Mouse (Mus musculus) forebrain, postnatal 0 days (tissue): ENCODE data around the gene Lbhd1. TPM values are rescaled to one million over a fixed set of nuclear protein-coding genes. Genes with fewer than 3 reads are reported as not detected.

Experiments
- ATAC-seq: fragments of 200-750 bp; cut with Nextera tagmentation; 2 replicates; pipeline ENCODE4 v1.8.0; 2017; ENCODE audit warnings: mild to moderate bottlenecking, moderate library complexity
- DNase-seq: peaks from one replicate; pipeline ENCODE4 v3.0.0-alpha.2; 2015
- H3K27ac ChIP-seq: fragments of 300-500 bp; sonication (generic); 2 replicates; pipeline ENCODE4 v1.5.1; 2014; ENCODE audit warnings: low read depth, mild to moderate bottlenecking, antibody characterized with exemption, low read length, moderate library complexity, mixed read lengths
- H3K27me3 ChIP-seq: fragments of 300-500 bp; sonication (generic); 2 replicates; pipeline ENCODE4 v1.6.1; 2014; ENCODE audit warnings: mild to moderate bottlenecking, low read length, mixed read lengths; ENCODE audit not compliant: insufficient read depth
- H3K36me3 ChIP-seq: fragments of 300-500 bp; sonication (generic); 2 replicates; pipeline ENCODE4 v1.6.1; 2014; ENCODE audit warnings: mild to moderate bottlenecking, moderate library complexity; ENCODE audit not compliant: insufficient read depth
- H3K4me1 ChIP-seq: fragments of 300-500 bp; sonication (generic); 2 replicates; pipeline ENCODE4 v1.6.1; 2014; ENCODE audit warnings: antibody characterized with exemption; ENCODE audit not compliant: insufficient read depth
- H3K4me2 ChIP-seq: fragments of 300-500 bp; sonication (generic); 2 replicates; pipeline ENCODE4 v1.6.1; 2014; ENCODE audit warnings: low read depth, mild to moderate bottlenecking, moderate library complexity
- H3K4me3 ChIP-seq: fragments of 300-500 bp; sonication (generic); 2 replicates; pipeline ENCODE4 v1.5.1; 2014; ENCODE audit warnings: low read depth, low read length, mixed read lengths
- H3K9ac ChIP-seq: fragments of 300-500 bp; sonication (generic); 2 replicates; pipeline ENCODE4 v1.6.1; 2014; ENCODE audit warnings: mild to moderate bottlenecking
- H3K9me3 ChIP-seq: fragments of 300-500 bp; sonication (generic); 2 replicates; pipeline ENCODE4 v1.6.1; 2016; ENCODE audit warnings: low read length
- CTCF ChIP-seq: sonication (generic); IDR thresholded peaks from 2 replicates; pipeline ENCODE4 v1.5.1; 2016; ENCODE audit warnings: antibody characterized with exemption, control low read depth, low read depth
- WGBS: fragments of 180-500 bp; shearing (Covaris S2); extraction: QIAGEN DNeasy Blood & Tissue Kit; methylation state at CpG from one replicate; pipeline ENCODE4 v1.1.7; 2014; 5-methylcytosine and 5-hydroxymethylcytosine counted together
- polyA plus RNA-seq: library from polyadenylated mRNA; unstranded; fragments of >200 nt; fragmentation: Nextera tagmentation; extraction: Ambion mirVana; gene quantifications from 2 replicates; pipeline ENCODE4 v1.2.1, GENCODE M21; 2015
- total RNA-seq: library from RNA; depleted of rRNA; stranded (reverse); fragments of >200 nt; gene quantifications from 2 replicates; pipeline ENCODE4 v1.2.3, GENCODE M21; 2014

Lbhd1 gene
- total and polyA plus RNA-seq, 2 experiments from 2014 or later: 5.0 to 36.5 TPM

GRCm38 (mm10) chr19:8898576-8898975 lies 15.0 kb downstream of the Lbhd1 start:
- peak overlapping the region; percentile 75 for H3K4me2 ChIP-seq
- WGBS: 10% methylated on average over 13 of the region's 13 CpGs
- peak overlapping the region; percentile 82 for H3K9ac ChIP-seq
- DNase-seq (peak; percentile 8), ATAC-seq (no peak)
- H3K4me1 ChIP-seq: peaks cover 11% of the 10 kb centered on the region
- H3K36me3 ChIP-seq: peaks cover 26% of the 10 kb centered on the region
- H3K9me3 ChIP-seq: no peaks in the 10 kb centered on the region
- TF ChIP-seq CTCF: no peak
- H3K27ac ChIP-seq: peak overlapping the region; percentile 86
- no peaks in the 10 kb centered on the region for H3K27me3 ChIP-seq
- peak overlapping the region; percentile 78 for H3K4me3 ChIP-seq

DNA sequence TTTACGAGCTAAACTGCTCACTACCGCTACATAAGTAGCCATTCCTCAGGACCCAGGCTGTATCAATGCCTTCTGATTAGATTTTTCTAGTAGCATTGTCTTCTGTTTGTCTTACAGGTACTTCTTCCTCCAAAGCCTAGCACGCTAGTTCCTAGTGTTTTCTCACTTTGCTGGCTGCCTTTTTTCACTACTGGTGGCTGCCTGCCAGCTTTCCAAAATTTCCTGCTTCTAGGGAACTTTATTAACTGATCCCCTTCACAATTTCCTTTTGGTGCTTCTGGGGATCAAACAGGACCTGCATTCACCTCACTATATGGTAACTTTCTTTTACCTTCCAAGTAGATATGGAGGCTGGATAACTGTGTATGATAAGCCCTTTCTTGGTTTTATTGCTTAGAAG lies 15.5 kb downstream of the Lbhd1 start:
- Histone ChIP-seq H3K27ac (no peak overlapping the region), H3K4me2 (peak overlapping the region; percentile 75), H3K36me3 (peaks cover 30% of the 10 kb centered on the region), H3K9ac (peak overlapping the region; percentile 82; the same call in 1 of the 2 replicates), H3K9me3 (no peaks in the 10 kb centered on the region), H3K27me3 (no peaks in the 10 kb centered on the region), H3K4me1 (peaks cover 11% of the 10 kb centered on the region), H3K4me3 (peak overlapping the region; percentile 78)
- no peak for ATAC-seq
- no peak for TF ChIP-seq CTCF
- WGBS: 52% methylated on average over 3 of the region's 3 CpGs
- no peak for DNase-seq

- no peak overlapping the region for H3K4me3 ChIP-seq
- no peak for TF ChIP-seq CTCF
- no peak overlapping the region for H3K9ac ChIP-seq
- no peak overlapping the region for H3K27ac ChIP-seq
- 94% methylated on average over 5 of the region's 5 CpGs for WGBS
- H3K9me3 ChIP-seq: no peaks in the 10 kb centered on the region
- H3K27me3 ChIP-seq: no peaks in the 10 kb centered on the region
- DNase-seq: no peak
- H3K4me2 ChIP-seq: no peak overlapping the region
- H3K36me3 ChIP-seq: peaks cover 58% of the 10 kb centered on the region
- peaks cover 6% of the 10 kb centered on the region for H3K4me1 ChIP-seq
- no peak for ATAC-seq
These were observed 19.9 kb downstream of the Lbhd1 start for GRCm38 (mm10) chr19:8903412-8903811.

- TF ChIP-seq CTCF: no peak
- H3K4me2 ChIP-seq: no peak overlapping the region
- WGBS: 91% methylated on average over 6 of the region's 6 CpGs
- ATAC-seq (no peak), DNase-seq (no peak)
- no peaks in the 10 kb centered on the region for H3K27me3 ChIP-seq
- H3K9ac ChIP-seq: no peak overlapping the region
- no peaks in the 10 kb centered on the region for H3K9me3 ChIP-seq
- H3K4me1 ChIP-seq: no peaks in the 10 kb centered on the region
- H3K36me3 ChIP-seq: peaks cover 91% of the 10 kb centered on the region
- no peak overlapping the region for H3K4me3 ChIP-seq
- no peak overlapping the region for H3K27ac ChIP-seq
These were observed 25.0 kb downstream of the Lbhd1 start for GRCm38 (mm10) chr19:8908531-8908930.

GRCm38 (mm10) chr19:8911810-8912209 lies 28.3 kb downstream of the Lbhd1 start:
- peaks cover 94% of the 10 kb centered on the region for H3K36me3 ChIP-seq
- no peak for ATAC-seq
- no peaks in the 10 kb centered on the region for H3K27me3 ChIP-seq
- H3K9me3 ChIP-seq: no peaks in the 10 kb centered on the region
- no peak overlapping the region for H3K4me2 ChIP-seq
- no peak overlapping the region for H3K27ac ChIP-seq
- no peak for DNase-seq
- H3K9ac ChIP-seq: no peak overlapping the region
- H3K4me3 ChIP-seq: no peak overlapping the region
- no peaks in the 10 kb centered on the region for H3K4me1 ChIP-seq
- TF ChIP-seq CTCF: no peak
- WGBS: 95% methylated on average over 5 of the region's 5 CpGs

- ATAC-seq (no peak), DNase-seq (no peak)
- H3K36me3 ChIP-seq: peaks cover 70% of the 10 kb centered on the region
- H3K4me2 ChIP-seq: no peak overlapping the region
- H3K27me3 ChIP-seq: no peaks in the 10 kb centered on the region
- WGBS: 96% methylated on average over 3 of the region's 3 CpGs
- no peak overlapping the region for H3K9ac ChIP-seq
- no peaks in the 10 kb centered on the region for H3K9me3 ChIP-seq
- H3K27ac ChIP-seq: no peak overlapping the region
- H3K4me1 ChIP-seq: no peaks in the 10 kb centered on the region
- TF ChIP-seq CTCF: no peak
- no peak overlapping the region for H3K4me3 ChIP-seq
These were observed 30.7 kb downstream of the Lbhd1 start for GRCm38 (mm10) chr19:8914212-8914611.

DNA sequence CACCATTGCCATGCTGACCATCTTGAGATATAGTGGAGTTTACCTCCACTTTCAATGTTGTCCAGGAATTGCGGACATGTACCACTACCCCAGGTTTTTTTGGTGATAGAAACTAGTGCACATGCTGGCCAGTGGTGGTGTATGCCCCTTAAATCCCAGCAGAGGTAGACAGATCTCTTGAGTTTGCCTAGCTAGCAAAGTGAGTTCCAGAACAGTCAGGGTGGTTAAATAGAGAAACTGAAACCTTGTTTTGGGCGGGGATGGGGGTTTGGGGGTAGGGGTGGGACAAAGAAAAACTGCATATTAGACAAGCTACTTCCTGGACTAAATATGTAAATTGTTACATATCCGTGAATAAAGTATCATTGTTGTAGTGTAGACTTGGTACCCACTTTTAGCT lies 35.5 kb downstream of the Lbhd1 start:
- TF ChIP-seq CTCF: no peak
- Histone ChIP-seq H3K4me2 (no peak overlapping the region), H3K9ac (no peak overlapping the region), H3K9me3 (no peaks in the 10 kb centered on the region), H3K27ac (no peak overlapping the region), H3K27me3 (no peaks in the 10 kb centered on the region), H3K4me1 (peaks cover 14% of the 10 kb centered on the region), H3K4me3 (no peak overlapping the region), H3K36me3 (peaks cover 24% of the 10 kb centered on the region)
- WGBS: 94% methylated on average over 3 of the region's 3 CpGs
- DNase-seq: no peak
- no peak for ATAC-seq
